Mouse (Mus musculus): Measurements from ENCODE around the gene Gja4.
A peak's percentile ranks its signal among the peaks of the same experiment; 100 is the strongest.

Gene Gja4

GRCm38 (mm10) chr4:127313861-127314260 is at the start of gene Gja4:
Gja4 (minus strand) TSS chr4:127314039.
- DNase-seq (ENCODE audit: low read depth, low spot score) = peak; percentile 81

DNA sequence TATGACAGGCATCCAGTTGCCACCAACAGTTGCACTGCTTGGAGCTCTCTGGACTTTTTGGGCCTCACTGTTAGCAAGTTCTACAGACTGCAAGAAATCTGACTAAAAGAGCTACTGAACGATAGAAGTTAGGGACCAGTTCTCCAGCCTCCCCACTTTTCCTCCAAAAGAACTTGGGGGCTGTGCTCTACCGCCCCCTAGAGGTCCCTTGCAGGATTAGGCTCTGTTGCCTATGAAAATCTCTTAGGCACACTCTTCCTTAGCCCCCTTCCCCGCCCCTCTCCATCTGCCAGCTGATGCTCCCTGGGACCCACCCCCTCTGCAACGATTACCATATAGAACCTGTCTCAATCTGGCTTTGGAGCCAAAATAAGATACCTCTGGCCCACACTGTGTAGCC is 49.5 kb upstream of the Gja4 start:
- peak; percentile 82 for DNase-seq (ENCODE audit: low read depth, low spot score)

- no peak for DNase-seq (ENCODE audit: low read depth, low spot score)
Observed at GRCm38 (mm10) chr4:127362520-127362919, 48.7 kb upstream of the Gja4 start.

DNA sequence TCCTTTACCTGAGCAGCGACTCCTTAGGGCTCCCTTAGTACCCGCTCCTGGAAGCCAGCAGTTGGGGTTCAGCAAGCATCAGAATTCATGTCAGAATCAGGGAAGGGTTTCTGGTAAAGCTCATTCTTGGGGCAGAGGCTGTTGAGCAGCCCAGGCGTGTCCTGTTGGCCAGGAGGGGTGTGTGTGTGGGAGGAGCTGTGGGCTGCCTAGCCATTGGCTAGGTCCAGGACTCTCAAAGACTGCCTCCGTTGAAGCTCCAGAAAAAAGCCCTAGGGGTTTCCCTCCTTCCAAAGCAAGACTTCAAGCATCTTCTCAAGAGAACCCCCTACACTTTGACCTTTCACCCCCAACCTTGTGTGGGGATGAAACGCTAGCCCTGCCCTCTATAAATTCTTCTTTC is 44.2 kb upstream of the Gja4 start, which contains the start of gene Gjb5:
Gjb5 (minus strand) TSS at position 164 of the 400 bp plus-strand sequence.
- DNase-seq (ENCODE audit: low read depth, low spot score) = peak; percentile 80

DNA sequence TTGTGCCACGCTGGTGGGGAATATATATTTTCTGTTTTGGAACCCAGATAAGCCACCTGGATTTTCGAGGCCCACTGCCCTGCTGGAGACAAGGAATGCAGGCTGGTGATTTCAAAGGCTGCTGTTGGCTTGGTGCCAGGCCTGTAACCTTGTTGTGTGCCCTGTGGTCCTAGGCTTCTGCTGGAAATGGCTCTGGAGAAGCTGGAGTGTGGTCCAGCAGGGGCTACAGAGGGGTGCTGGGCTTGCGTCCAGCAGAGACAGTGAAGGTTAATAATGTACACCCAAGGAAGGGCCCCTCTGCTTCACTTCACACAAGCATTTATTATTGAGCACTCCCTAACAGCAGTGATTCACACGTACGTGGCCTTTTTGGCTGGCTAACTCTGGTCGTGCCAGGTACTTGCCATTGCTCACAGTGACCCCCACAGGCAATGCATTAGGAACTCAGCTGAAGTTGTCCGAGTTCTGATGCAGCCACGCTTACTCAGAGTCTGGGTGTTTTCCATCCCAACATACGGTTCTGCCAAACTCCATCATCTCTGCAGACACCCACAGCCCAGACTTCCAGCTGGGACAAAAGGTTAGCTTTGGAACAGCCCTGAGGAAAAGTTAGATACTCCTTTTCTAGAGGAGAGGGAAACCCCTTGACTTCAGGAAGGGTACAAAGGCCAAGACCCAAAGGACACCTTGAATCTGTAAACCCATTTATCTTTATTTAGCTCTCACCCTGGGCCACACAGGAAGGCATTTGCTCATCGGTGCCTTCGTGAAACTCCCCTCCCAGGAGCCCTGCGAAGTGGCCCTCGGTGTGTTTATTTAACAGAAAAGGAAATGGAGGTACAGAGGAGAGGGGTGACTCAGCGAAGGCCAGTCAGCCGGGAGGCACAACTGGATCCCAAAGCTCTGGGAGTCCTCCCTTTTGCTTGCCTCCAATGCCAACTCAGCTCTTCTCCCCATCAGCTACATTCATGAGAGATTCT is 41.0 kb upstream of the Gja4 start:
- DNase-seq (ENCODE audit: low read depth, low spot score) = no peak

DNA sequence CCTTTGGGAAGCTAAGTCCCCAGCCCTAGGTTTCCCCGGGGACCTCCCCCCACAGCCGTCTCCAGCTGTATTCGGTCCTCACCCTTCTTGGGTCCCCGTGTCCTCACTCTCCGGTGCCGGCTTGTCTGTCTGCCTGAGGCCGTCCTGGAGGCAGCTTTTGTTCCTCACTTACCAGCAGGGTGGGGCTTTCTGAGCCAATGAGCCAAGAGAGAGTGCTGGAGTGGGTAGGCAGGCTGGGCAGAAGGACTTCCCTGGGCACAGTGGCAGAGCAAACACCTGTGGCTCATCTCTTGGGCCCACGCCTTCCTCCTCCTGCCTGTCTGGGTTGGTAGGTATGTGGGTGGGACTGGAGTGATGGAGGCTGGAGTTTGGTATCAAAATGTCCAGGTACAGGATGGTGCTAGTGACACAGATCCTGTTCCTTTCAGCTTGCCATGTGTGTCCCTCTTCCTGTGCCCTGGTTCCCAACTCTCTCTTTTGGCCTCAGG is 40.2 kb upstream of the Gja4 start, which contains the start of gene Gjb4:
Gjb4 (minus strand) TSS at position 131 of the 488 bp plus-strand sequence.
- DNase-seq (ENCODE audit: low read depth, low spot score) = no peak

DNA sequence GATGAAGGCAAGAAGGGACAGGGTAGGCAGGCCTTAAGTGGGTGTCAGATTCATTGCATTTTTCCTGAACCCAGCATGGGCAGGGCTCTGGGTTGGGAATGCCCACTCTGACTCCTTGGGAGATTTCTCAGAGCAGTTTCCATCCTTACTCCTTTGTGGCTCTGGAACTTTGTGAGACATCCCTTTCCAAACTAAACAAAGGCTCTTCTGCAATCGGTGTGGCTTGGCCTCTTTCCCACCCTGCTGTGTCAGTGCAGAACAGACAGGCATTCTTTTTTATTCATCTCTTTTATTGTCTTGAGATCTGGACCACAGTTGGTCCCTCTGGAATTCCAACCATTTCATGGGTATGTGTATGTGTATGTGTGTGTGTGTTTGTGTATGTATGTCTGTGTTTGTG is 38.8 kb upstream of the Gja4 start:
- DNase-seq (ENCODE audit: low read depth, low spot score) = no peak

DNA sequence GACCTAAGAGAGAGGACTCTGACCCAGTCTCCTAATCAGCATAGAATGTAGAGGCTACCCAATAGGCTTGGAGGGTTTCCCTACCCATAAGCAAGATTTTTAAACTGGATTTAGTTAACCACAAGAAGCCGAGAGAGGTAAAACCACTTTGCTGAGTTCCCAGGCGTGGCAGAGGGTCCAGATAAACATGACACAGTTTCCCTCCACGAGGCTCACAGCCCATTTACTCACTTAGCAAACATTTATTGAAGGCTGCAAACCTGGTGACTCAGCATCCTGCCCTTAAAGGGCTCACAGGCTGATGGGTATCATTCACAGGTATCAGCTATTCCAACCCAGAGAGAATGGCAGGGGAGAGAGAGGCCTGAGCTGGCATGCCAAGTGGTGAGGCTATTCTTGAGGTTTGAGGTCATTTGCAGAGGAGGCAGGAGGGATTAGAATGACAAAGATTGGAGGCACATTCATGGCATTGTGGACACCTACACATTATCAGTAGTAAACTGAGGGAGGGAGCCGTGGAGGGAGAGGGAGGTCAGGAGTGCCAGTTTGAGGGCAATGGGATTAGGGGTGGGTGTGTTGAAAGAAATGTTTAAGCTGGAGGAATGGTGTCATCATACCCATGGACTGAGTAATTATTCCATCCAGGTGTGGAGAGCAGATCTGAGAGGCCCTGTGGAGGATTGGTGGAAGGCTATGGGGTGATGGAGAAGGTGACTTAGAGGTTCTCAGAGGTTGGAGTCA is 35.9 kb upstream of the Gja4 start:
- no peak for DNase-seq (ENCODE audit: low read depth, low spot score)

DNA sequence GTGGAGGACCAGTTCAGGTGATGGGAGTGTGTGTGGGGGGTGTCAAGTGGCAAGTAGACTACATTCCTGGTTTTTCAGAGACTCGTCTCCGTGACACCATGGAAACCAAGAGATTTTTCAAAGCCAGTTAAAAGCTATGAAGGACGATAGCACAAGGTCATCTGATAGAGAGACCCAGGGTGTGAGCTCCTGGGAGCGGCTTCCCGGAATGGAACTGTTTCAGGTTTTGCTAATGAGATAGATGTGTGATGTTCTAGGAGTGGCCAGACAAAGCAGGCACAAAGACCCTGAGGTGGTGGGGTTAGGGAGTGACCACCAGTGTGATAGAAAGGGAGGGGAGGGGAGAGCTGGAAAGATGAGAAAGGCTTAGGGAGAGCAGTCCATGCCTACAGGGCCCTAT is 31.2 kb upstream of the Gja4 start:
- peak; percentile 98 for DNase-seq (ENCODE audit: low read depth, low spot score)

GRCm38 (mm10) chr4:127341372-127341771 is 27.5 kb upstream of the Gja4 start:
- no peak for DNase-seq (ENCODE audit: low read depth, low spot score)

- DNase-seq (ENCODE audit: low read depth, low spot score) = no peak
Observed at GRCm38 (mm10) chr4:127337668-127338067, 23.8 kb upstream of the Gja4 start.

DNA sequence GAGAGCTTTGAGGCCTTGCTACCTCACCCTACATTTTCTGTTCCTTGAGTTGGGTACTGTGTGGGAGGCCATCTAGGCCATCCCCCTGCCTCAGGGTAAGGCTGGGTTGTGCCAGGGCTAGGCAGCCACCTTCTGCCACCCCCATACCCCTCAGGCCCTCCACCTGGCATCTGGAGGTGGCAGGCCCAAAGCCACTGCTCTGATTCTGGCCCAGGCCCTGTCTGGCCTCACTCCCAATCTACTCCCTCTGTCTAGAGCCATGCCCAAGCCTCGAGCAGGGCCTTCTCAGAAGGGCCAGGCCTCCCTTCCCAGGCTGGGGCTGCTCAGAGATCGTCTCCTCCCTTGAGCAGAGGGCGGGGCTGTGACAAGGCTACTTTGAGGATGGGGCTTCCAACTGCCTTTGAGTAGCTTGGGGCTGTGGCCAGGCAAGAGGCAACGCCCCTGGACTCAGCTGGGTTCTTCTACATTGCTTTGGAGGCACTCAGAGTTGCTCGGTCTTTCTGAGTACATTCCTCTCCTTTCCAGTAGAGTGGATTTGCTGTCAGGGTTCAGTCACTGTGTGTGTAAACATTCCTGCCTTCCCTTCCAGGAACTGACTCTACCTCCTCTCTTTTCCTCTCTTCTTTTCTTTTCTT is 21.1 kb upstream of the Gja4 start:
- peak; percentile 93 for DNase-seq (ENCODE audit: low read depth, low spot score)

GRCm38 (mm10) chr4:127331171-127331570 is 17.3 kb upstream of the Gja4 start:
- DNase-seq (ENCODE audit: low read depth, low spot score) = no peak

DNA sequence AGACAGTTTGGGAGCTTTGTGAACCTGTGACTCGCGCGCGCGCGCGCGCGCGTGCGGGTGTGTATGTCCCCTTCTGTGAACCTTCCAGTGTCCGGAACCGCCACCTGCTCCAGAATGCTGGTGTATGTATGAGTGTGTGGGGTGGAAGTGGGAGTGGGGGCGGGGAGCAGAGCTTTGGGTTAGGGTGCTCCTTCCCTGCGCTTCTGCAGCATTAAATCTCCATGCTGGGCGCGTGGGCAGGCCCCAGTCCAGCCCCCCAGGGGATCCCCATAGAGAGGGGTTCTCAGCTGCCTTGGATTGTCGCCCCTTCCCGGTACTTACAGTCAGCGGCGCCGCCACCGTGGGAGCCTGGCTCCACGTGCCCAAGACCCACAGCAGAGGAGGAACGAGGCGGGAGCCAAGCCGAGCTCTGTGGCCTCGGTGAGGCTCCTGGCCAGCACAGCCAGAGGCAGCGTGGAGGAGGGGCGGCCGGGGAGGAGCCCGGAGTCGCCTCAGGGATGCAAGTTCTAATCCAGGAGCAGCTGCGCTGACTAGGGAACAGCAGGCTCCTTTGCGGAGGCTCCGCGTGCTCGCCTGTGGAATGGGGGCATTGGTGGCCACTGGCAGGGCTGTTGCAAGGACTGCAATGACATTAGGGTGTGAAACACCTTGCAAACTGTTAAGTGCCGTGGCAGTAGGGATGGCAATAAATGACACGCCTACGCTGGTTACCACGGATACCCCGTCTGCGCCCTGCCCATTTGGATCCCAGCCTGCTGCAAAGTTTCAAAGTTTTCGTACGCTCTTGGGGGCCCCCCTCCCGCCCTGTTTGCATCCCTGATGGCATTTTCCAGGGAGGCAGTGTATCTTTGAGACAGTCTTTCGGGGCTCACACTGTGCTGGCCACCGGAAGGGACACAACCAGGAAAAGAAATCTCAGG is 16.6 kb upstream of the Gja4 start, which contains the start of gene Gjb3:
Gjb3 (minus strand) TSS at position 664 of the 920 bp plus-strand sequence.
- DNase-seq (ENCODE audit: low read depth, low spot score) = peak; percentile 60

DNA sequence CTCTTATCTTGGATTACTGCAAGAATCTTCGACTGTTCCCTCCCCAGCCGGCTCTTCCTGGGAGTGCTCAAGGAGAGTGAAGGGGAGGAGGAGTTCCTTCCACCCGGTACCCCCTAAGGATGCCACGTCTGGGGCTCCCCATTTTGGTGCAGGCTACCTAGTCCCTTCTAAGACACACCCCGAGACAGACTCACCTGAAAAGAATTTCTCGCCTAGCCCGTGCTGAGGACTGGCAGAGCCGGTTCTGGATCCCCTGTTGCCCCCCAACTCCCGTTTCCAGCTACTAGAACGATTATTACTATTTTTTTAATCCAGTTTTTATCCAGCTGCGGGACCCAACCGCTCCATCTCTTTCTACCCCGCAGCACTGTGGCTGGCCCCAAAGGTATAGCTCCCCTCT is 15.9 kb upstream of the Gja4 start:
- DNase-seq (ENCODE audit: low read depth, low spot score) = no peak

DNA sequence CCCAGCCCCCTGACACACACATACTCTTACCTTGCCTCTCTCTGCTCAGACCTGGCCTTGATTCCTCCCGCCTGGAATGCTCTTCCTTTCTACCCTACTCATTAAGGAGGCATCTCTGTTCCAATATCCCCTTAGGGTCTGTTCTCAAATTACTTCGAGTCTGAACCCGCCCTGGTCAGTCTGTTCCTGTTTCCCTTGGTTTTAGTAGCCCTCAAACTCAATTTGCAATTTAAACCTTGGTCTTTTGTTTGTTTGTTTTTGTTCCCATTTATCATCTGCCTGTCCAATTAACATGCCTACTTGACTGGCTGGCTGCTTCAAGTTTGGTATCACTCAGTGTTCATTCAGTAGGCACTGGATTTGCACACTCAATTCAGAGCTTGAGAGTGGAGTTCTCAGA is 15.2 kb upstream of the Gja4 start:
- peak; percentile 96 for DNase-seq (ENCODE audit: low read depth, low spot score)

GRCm38 (mm10) chr4:127328378-127328777 is 14.5 kb upstream of the Gja4 start:
- DNase-seq (ENCODE audit: low read depth, low spot score) = no peak

DNA sequence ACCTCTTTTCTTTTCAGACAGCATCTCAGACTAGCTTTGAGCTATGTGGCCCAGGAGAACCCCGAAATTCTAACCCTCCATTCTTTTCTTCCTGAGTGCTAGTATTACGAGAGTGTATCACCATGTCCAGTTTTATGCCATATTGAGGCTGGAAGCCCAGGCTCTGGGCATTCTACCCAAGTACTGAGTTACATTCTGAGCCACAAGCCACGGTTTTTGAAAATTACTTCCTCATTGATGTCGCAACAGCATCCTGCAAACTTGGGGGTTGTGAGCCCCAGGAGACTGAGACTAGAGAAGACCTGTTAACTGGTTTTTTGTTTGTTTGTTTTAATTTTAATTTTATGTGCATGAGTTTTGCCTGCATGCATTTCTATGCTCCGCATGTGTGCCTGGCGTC is 13.9 kb upstream of the Gja4 start:
- no peak for DNase-seq (ENCODE audit: low read depth, low spot score)

- DNase-seq (ENCODE audit: low read depth, low spot score) = no peak
Observed at GRCm38 (mm10) chr4:127327258-127327657, 13.4 kb upstream of the Gja4 start.

GRCm38 (mm10) chr4:127325276-127325675 is 11.4 kb upstream of the Gja4 start:
- DNase-seq (ENCODE audit: low read depth, low spot score) = no peak

DNA sequence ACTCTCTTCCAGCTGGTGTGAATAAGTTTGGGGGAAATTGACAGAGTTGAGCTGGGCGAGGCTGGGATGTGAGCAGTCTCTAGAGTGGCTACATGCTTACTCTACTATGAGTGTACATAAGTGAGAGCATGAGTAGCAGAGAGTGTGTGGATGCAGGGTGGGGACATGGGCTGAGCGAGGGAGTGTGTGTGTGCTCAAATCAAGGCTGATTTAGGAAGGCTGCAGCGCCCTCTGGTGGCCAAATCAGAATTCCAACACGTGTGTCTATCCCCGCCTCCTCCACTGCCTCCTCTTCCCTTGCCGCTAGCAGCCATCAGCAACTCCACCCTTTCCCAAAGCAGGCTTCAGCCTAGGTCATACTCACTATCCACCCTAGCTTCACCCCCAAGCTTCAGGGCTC is 10.9 kb upstream of the Gja4 start:
- peak; percentile 97 for DNase-seq (ENCODE audit: low read depth, low spot score)
